Mouse (Mus musculus): ENCODE measurements at regions not wholly inside any gene's neighbourhood (a gene's known extent, or its start where the extent isn't known, plus 50 kb on each side); places are given as distances from the start of the nearest gene placed in this dataset.

DNA sequence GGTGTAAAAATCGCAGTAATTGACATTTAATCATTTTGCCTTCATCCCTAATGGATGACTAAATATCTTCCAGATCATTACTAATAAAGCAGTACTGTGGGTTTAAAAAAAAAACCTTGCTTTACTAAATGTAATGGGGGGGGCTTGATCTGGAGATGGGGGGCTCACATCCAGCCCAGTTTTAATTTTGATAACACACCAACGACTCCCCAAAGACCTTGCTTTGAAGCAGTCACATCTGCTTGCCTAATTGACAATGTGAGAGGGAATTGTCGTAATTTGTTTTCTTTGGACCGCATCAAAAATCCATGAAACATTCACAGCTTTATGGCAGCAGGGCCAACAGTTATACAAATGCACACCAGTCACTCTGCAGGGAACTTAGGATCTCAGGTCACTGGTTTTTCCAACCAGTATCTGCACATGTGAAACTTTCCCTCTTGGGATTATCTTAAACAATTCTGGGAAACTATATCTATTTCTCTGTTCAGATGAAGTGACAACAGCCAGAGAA lies 61.1 kb upstream of the Csrp2 start:
- Histone ChIP-seq H3K4me2 (replicated peaks; ENCODE audit: low read depth) (no peak overlapping the region), H3K27ac (replicated peaks) (no peak overlapping the region), H3K36me3 (ENCODE audit: control insufficient read depth, insufficient read depth, low read length) (no peaks in the 10 kb centered on the region), H3K9me3 (ENCODE audit: control insufficient read depth, low read length) (no peaks in the 10 kb centered on the region), H3K4me3 (ENCODE audit: low read depth, low read length) (no peak overlapping the region), H3K4me1 (replicated peaks; ENCODE audit: control insufficient read depth, insufficient read depth) (no peaks in the 10 kb centered on the region), H3K27me3 (ENCODE audit: control insufficient read depth, insufficient read depth, low read length) (no peaks in the 10 kb centered on the region), H3K9ac (ENCODE audit: low read length) (no peak overlapping the region)
- ATAC-seq (ENCODE audit: low FRiP score, low TSS enrichment) (no peak), DNase-seq (ENCODE audit: low spot score) (no peak)
- TF ChIP-seq EP300 (optimal IDR thresholded peaks at IDR 0.05) (no peak), CTCF (IDR thresholded peaks at IDR 0.05; ENCODE audit: low read depth) (no peak)
- 78% methylated on average over 4 of the region's 4 CpGs for WGBS

DNA sequence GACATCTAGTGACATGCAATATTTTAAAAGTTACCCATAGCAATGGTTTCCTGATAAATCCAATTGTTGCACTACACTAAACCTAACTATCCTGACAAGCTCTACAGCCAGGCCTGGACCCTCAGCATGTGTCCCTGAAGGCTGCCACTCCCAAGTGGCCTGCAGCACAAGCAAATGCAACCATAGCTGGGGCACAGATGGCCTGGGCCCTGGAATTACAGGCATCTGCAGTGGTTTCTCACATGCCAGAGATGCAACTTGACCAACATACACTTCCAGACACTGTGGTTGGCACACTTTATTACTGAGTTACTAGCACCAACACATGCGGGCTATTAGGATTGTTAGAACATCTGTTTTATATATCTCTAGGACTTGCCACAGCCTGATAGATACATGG lies 60.3 kb upstream of the Csrp2 start:
- WGBS, result 91% methylated on average over 1 of the region's 1 CpGs
- no peak overlapping the region for H3K9ac ChIP-seq (ENCODE audit: low read length)

More for the DNA sequence above, 60.3 kb upstream of the Csrp2 start:
- Histone ChIP-seq H3K4me1 (replicated peaks; ENCODE audit: control insufficient read depth, insufficient read depth) (no peaks in the 10 kb centered on the region), H3K4me2 (replicated peaks; ENCODE audit: low read depth) (no peak overlapping the region), H3K36me3 (ENCODE audit: control insufficient read depth, insufficient read depth, low read length) (no peaks in the 10 kb centered on the region), H3K9me3 (ENCODE audit: control insufficient read depth, low read length) (no peaks in the 10 kb centered on the region), H3K27ac (replicated peaks) (no peak overlapping the region), H3K27me3 (ENCODE audit: control insufficient read depth, insufficient read depth, low read length) (no peaks in the 10 kb centered on the region), H3K4me3 (ENCODE audit: low read depth, low read length) (no peak overlapping the region)
- ATAC-seq (ENCODE audit: low FRiP score, low TSS enrichment), result no peak
- DNase-seq (ENCODE audit: low spot score), result no peak
- TF ChIP-seq EP300 (optimal IDR thresholded peaks at IDR 0.05) (no peak), CTCF (IDR thresholded peaks at IDR 0.05; ENCODE audit: low read depth) (no peak)
